Mouse (Mus musculus) MEL (cell line): ENCODE data around the gene Acp1. TPM values are rescaled to one million over a fixed set of nuclear protein-coding genes. Genes with fewer than 3 reads are reported as not detected.

Experiments used
- polyA plus RNA-seq, 2 experiments: library from polyadenylated mRNA; stranded (reverse) in 1 of 2; unstranded in 1 of 2; fragments of >175 nt in 1 of 2; fragments of >200 nt in 1 of 2; gene quantifications; 2 replicates each; pipeline versions ENCODE4 v1.2.1 to v1.2.4; 2012; ENCODE audit warnings: low replicate concordance in 2 of 2, low read depth in 1 of 2; ENCODE audit not compliant: insufficient read length in 2 of 2, insufficient read depth in 1 of 2, missing spikeins in 1 of 2
- total RNA-seq: library from RNA; depleted of rRNA; stranded (reverse); fragments of 300-350 nt; gene quantifications from 2 replicates; pipeline ENCODE4 v1.2.3, GENCODE M21; 2012; rRNA removed

Gene Acp1
- total and polyA plus RNA-seq, 3 experiments, result 59.2 to 93.9 TPM; not detected in 1

Other genes with a start within 250 kb of the Acp1 start
- not detected in 2 replicates for gene Alkal2, start 27.3 kb downstream of the Acp1 start, total RNA-seq
- under 1 TPM in 1 of 2 experiments, not detected in 1; 0.04 TPM for gene Alkal2, start 27.3 kb downstream of the Acp1 start, polyA plus RNA-seq
- 3.2 and 3.3 TPM in 2 replicates for gene Sh3yl1, start 79 bp upstream of the Acp1 start, total RNA-seq
- 1 to 10 TPM in 1 of 2 experiments, not detected in 1; 5.2 TPM for gene Sh3yl1, start 79 bp upstream of the Acp1 start, polyA plus RNA-seq
- gene Fam110c, start 162.3 kb upstream of the Acp1 start, total RNA-seq, result 0.04 TPM in 1 of 2 replicates, not detected in the other
- gene Fam110c, start 162.3 kb upstream of the Acp1 start, polyA plus RNA-seq, result under 1 TPM in 1 of 2 experiments, not detected in 1; 0.40 TPM